Mouse (Mus musculus) megakaryocyte progenitor cell, adult 5-6 weeks (primary cell): Measurements from ENCODE around the gene Noct. TPM values are rescaled to one million over a fixed set of nuclear protein-coding genes. Genes with fewer than 3 reads are reported as not detected.
"Not testable (repeated sequence)": the region's sequence is repeated elsewhere in the genome, so short reads cannot be mapped to it uniquely, and the experiment has no call there.

ENCODE experiments used
- ATAC-seq: replicated peaks from 2 replicates; pipeline ENCODE4 v1.8.0; 2016; ENCODE audit warnings: mild to moderate bottlenecking, moderate TSS enrichment, inconsistent platforms; ENCODE audit not compliant: poor library complexity
- total RNA-seq, 2 experiments: library from RNA; stranded (forward) in 1 of 2; stranded (reverse) in 1 of 2; fragments of 157-497, 149-512 nt in 1 of 2; fragments of 200-1000 nt in 1 of 2; gene quantifications; 2 replicates each; pipeline versions ENCODE4 v1.2.3 to v1.2.4; 2015 to 2017

The Noct gene
- 17.2 and 20.3 TPM in 2 replicates for total RNA-seq (2015)
- total RNA-seq (2017), result 6.0 and 7.8 TPM in 2 replicates

DNA sequence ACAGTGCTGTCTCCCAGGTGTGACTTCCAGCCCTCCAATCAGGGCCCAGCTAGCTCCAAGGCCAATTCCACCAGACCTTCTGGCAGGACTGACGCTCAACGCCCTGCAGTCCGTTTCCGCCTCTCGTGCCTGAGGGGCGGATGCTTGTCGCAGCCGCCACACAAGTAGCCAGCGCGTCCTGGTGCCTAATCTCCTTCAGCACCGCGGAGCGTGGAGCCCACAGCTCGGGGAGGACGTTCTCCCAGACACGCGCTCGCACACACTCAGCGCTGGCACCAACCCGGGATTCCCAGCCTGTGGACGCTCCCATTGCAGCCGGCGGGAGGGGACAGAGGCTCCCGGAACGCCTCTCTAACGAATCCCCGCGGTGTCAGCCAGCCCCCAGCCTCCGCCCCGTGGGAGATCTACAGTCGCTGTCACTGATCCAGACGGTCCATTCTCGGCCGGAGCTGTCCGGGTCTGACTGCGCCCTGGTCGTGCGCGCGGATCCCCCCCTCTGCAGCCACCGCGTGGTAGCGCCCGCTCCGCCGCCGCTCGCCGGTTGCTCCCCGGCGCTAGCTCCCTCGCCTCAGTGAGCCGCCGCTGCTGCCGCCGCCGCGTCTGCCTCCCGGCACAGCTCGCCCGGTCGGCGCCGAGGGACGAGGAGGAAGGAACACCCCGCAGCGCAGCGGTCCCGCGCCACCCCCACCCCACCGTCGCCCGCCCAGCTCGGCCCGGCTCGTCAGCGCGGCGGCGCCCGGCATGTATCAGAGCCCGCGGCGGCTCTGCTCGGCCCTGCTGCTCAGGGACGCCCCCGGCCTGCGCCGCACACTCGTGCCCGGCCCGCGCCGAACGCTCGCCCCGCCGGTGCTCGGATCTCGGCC is at the start of gene Noct:
TSS of gene Noct (plus strand) at position 85 of the 863 bp plus-strand sequence.
- peak; percentile 83 for ATAC-seq

GRCm38 (mm10) chr3:51178158-51178557 is 46.1 kb upstream of the Noct start:
- ATAC-seq, result no peak

DNA sequence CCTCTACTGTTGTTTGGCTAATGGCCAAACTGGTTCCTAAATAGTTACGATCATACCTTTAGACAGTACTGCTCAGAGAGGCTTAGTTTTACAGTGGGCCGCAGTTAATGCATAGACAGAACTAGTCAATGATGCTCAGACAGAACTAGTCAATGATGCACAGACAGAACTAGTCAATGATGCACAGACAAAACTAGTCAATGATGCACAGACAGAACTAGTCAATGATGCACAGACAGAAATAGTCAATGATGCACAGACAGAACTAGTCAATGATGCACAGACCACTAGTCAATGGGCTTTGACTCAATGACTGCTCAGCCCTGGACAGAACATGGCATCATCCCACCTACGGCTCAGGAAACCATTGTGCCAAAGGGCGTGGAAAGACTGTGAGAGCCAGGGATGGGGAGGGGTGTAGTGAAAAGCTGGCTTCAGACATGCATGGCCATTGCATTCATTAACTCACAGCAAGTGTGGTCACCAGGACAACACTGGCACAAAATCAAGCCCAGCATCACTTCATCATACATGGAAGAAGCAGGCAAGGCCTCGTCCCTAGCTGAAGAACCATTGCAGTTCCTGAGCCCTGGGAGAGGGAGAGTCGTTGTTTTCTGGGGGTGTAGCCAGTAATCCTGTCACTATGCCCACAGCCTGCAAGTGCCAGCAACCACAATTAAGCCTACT is 44.6 kb upstream of the Noct start:
- ATAC-seq, result no peak

- ATAC-seq, result no peak
Observed at GRCm38 (mm10) chr3:51180341-51180940, 43.8 kb upstream of the Noct start.

- 0 out of 2 replicates have a peak, but pooled peaks have one; percentile 20 for ATAC-seq
Observed at GRCm38 (mm10) chr3:51182455-51182854, 41.8 kb upstream of the Noct start.

- not testable (repeated sequence) for ATAC-seq
Observed at GRCm38 (mm10) chr3:51183508-51183907, 40.7 kb upstream of the Noct start.

DNA sequence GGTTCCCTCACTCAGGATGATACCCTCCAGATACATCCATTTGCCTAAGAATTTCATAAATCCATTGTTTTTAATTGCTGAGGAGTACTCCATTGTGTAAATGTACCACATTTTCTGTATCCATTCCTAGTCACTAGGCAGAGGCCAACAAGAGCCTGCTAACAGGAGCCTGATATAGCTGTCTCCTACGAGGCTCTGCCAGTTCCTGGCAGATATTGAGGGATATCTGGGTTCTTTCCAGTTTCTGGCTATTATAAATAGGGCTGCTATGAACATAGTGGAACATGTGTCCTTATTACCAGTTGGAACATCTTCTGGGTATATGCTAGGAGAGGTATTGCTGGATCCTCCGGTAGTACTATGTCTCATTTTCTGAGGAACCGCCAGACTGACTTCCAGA is 40.3 kb upstream of the Noct start:
- not testable (repeated sequence) for ATAC-seq

- peak; percentile 48 for ATAC-seq
Observed at GRCm38 (mm10) chr3:51184715-51185114, 39.5 kb upstream of the Noct start.

GRCm38 (mm10) chr3:51185406-51185805 is 38.8 kb upstream of the Noct start:
- no peak for ATAC-seq

GRCm38 (mm10) chr3:51194075-51194474 is 30.2 kb upstream of the Noct start:
- no peak for ATAC-seq

- peak; percentile 82 for ATAC-seq
Observed at GRCm38 (mm10) chr3:51195321-51195720, 28.9 kb upstream of the Noct start.

GRCm38 (mm10) chr3:51195736-51196135 is 28.5 kb upstream of the Noct start:
- ATAC-seq, result no peak

- ATAC-seq, result no peak
Observed at GRCm38 (mm10) chr3:51196724-51197111, 27.5 kb upstream of the Noct start.

DNA sequence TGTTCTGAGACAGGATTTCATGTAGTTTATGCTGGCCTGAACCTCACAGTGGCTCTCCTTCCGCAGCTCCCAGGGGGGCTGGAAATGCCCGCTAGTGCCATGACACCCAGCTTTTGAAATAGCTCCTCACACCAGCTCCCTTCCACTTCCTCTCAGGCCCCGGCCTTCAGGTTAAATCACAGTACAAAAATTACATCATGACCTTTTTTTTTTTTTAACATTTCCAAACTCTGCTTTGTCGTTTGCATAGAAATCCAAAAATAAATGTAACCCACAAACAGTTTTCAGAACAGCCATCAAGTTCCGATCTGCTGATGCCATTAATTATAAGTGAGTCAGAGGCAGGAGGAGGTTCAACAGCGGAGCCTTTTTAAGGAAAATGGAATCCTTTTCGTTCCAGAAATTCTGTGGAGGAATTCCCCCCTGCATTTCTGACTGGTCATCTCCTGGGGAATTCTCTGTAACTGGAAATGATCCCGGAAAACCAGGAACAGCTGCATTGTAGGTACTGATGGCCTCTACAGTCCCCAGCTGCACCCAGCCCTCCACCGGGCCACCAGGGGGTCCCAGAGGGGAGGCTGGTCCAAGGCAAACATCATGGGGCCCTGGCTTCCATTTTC is 27.0 kb upstream of the Noct start:
- ATAC-seq, result peak; percentile 83

GRCm38 (mm10) chr3:51198291-51198690 is 26.0 kb upstream of the Noct start:
- ATAC-seq, result no peak

DNA sequence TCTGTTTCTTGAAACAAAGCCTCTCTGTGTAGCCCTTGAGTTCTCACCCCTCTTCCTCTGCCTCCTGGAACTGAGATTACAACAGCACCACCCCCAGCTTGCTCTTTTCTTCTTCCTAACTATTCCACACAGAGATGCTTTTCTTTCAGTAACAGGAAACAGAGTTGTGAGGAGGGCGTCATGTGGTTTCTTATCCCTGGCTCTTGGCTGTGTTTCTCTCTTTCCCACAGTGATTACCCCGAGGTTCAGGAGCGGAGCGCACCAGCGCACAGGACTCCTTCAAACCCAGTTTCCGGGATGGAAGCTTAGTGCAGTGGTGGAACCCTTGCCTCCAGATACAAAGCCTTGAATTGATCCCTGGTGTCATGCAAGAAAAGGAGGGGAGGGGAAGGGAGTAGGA is 25.1 kb upstream of the Noct start:
- ATAC-seq, result no peak

- ATAC-seq, result no peak
Observed at GRCm38 (mm10) chr3:51200311-51200710, 23.9 kb upstream of the Noct start.

DNA sequence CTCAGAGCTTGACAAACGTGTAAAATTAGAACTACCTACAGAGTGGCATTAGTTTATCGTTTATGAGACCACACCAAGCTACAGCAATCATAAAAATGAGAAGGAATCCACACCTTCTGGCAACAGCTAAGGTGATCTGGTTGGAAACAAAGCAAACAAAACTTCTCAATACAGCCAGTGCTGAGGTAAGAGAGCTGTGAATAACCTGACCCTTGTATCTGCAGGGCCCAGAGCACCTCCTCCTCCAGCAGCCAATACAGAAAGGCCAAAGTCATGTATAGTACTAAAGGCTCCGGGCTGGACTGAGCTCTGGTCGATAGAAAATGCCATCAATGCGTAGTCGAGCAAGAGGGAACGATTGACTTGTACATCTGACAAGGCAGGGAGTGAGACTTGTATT is 23.4 kb upstream of the Noct start:
- no peak for ATAC-seq

DNA sequence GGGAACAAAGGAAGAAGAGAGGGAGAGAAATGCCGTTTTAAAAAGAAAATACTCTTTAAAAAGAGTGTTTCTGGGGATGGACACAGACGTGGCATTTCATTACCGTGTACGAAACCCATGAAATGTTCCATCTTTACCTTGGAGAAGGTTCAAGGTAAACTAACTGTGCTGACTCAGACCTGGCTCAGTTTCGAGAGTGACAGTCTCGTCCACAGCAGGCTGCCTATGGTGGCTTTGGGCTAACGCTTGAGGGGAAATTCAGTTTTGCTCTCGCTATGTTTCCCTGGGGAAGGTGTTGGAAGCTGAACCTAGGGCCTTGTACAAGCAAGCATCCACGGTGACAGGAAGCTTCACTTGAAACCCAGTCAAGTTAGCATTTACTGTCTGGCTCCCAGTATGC is 22.3 kb upstream of the Noct start:
- no peak for ATAC-seq

DNA sequence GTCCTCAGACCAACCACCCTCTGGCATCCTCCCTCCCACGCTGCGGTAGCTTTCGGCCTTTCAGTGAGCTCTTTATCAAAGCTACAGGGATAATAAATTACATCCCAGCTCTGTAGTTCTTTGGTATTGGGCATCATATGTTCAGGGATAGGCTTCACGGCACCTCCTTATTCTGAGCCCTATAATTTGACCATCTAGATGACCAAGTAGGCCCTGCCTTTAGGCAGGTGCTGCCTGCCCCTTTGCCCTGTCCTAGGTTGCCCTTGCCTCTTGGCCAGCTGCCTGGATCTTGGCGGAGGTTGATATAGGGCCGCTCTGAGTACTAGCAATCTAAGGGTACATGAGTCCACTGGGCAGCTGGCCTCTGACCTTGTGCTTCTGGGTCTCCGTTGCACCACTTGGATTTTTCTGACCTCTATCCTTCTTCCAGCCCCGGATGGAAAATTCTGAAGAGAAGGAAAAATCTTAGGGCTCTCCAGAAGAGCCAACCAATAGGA is 21.7 kb upstream of the Noct start:
- ATAC-seq, result no peak

DNA sequence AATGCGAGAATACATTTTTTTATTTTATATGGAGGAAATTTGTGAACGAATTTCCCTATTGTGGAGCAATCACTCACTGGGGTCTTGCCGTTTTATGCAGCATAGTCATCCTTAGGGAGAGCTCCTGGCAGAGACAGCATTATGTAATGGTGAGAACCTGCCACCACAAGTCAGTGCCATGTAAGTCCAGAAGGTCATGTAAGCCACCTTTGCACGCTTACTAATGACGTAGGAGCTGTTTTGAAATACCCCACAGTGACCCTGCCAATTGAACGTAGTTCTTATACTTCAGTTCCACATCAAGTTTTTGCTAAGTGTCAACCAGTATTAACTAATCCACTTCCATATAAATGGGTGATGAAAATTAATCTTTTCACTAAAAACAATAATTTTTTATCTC is 20.3 kb upstream of the Noct start:
- peak; percentile 49 for ATAC-seq
